Mouse (Mus musculus): ENCODE data around the gene Ankrd31.

The Ankrd31 gene

GRCm38 (mm10) chr13:96943571-96943970, 195.5 kb downstream of the Ankrd31 start:
- DNase-seq = no peak

GRCm38 (mm10) chr13:96945748-96946147, 197.7 kb downstream of the Ankrd31 start:
- no peak for DNase-seq

- no peak for DNase-seq
Measured at GRCm38 (mm10) chr13:96947722-96948121, 199.7 kb downstream of the Ankrd31 start.

- no peak for DNase-seq
Measured at GRCm38 (mm10) chr13:96951880-96952279, 203.8 kb downstream of the Ankrd31 start.

GRCm38 (mm10) chr13:96956466-96956865, 208.4 kb downstream of the Ankrd31 start:
- DNase-seq = no peak
